Mouse (Mus musculus): ENCODE measurements around the gene C130026I21Rik.
"Not testable (repeated sequence)": the region's sequence is repeated elsewhere in the genome, so short reads cannot be mapped to it uniquely, and the experiment has no call there.

C130026I21Rik gene

GRCm38 (mm10) chr1:85118341-85118740 lies 152.0 kb downstream of the C130026I21Rik start:
- not testable (repeated sequence) for DNase-seq

GRCm38 (mm10) chr1:85117537-85117936 lies 152.8 kb downstream of the C130026I21Rik start:
- not testable (repeated sequence) for DNase-seq

- DNase-seq, result not testable (repeated sequence)
Measured at GRCm38 (mm10) chr1:85114666-85115402, 155.5 kb downstream of the C130026I21Rik start.

GRCm38 (mm10) chr1:85114078-85114477 lies 156.3 kb downstream of the C130026I21Rik start:
- not testable (repeated sequence) for DNase-seq

GRCm38 (mm10) chr1:85112889-85113288 lies 157.5 kb downstream of the C130026I21Rik start:
- DNase-seq, result not testable (repeated sequence)

GRCm38 (mm10) chr1:85112266-85112665 lies 158.1 kb downstream of the C130026I21Rik start:
- DNase-seq, result not testable (repeated sequence)

- not testable (repeated sequence) for DNase-seq
Measured at GRCm38 (mm10) chr1:85111572-85111971, 158.8 kb downstream of the C130026I21Rik start.

GRCm38 (mm10) chr1:85110876-85111275 lies 159.5 kb downstream of the C130026I21Rik start:
- not testable (repeated sequence) for DNase-seq

GRCm38 (mm10) chr1:85109753-85110152 lies 160.6 kb downstream of the C130026I21Rik start, which contains the start of gene A530032D15Rik:
A530032D15Rik (minus strand) TSS chr1:85109853.
- not testable (repeated sequence) for DNase-seq

- DNase-seq, result not testable (repeated sequence)
Measured at GRCm38 (mm10) chr1:85106013-85106412, 164.4 kb downstream of the C130026I21Rik start.

GRCm38 (mm10) chr1:85105336-85105735 lies 165.0 kb downstream of the C130026I21Rik start:
- DNase-seq, result not testable (repeated sequence)

- not testable (repeated sequence) for DNase-seq
Measured at GRCm38 (mm10) chr1:85101754-85102153, 168.6 kb downstream of the C130026I21Rik start.

GRCm38 (mm10) chr1:85099864-85100263 lies 170.5 kb downstream of the C130026I21Rik start, which contains the start of gene Gm10553:
Gm10553 (plus strand) TSS chr1:85100164.
- not testable (repeated sequence) for DNase-seq

GRCm38 (mm10) chr1:85099081-85099480 lies 171.3 kb downstream of the C130026I21Rik start:
- not testable (repeated sequence) for DNase-seq

- DNase-seq, result not testable (repeated sequence)
Measured at GRCm38 (mm10) chr1:85093011-85093572, 177.3 kb downstream of the C130026I21Rik start.

GRCm38 (mm10) chr1:85092169-85092568 lies 178.2 kb downstream of the C130026I21Rik start:
- DNase-seq, result not testable (repeated sequence)

GRCm38 (mm10) chr1:85086211-85086610 lies 184.2 kb downstream of the C130026I21Rik start:
- DNase-seq, result not testable (repeated sequence)

GRCm38 (mm10) chr1:85084803-85085202 lies 185.6 kb downstream of the C130026I21Rik start:
- DNase-seq, result not testable (repeated sequence)

GRCm38 (mm10) chr1:85073099-85073498 lies 197.3 kb downstream of the C130026I21Rik start:
- DNase-seq, result not testable (repeated sequence)

- not testable (repeated sequence) for DNase-seq
Measured at GRCm38 (mm10) chr1:85071690-85072089, 198.7 kb downstream of the C130026I21Rik start.

GRCm38 (mm10) chr1:85035801-85036200 lies 234.6 kb downstream of the C130026I21Rik start:
- DNase-seq, result not testable (repeated sequence)

GRCm38 (mm10) chr1:85034394-85034793 lies 236.0 kb downstream of the C130026I21Rik start:
- DNase-seq, result not testable (repeated sequence)

GRCm38 (mm10) chr1:85033616-85034015 lies 236.8 kb downstream of the C130026I21Rik start:
- not testable (repeated sequence) for DNase-seq

- not testable (repeated sequence) for DNase-seq
Measured at GRCm38 (mm10) chr1:85030211-85030610, 240.2 kb downstream of the C130026I21Rik start.
